Comparison of ENCODE assay signal across 8 mouse cellular contexts in genomic region chr12:86912335-86913093, GRCm38 (mm10). TPM values are rescaled to one million over a fixed set of nuclear protein-coding genes. Genes with fewer than 3 reads are reported as not detected.
A peak's percentile ranks its signal among the peaks of the same experiment; 100 is the strongest.
DNase-seq lines count a peak whose midpoint lies in the region; ATAC-seq lines count a peak whose summit lies in the region.
"Had no signal": no experiment of that assay in that cellular context is flagged by ENCODE, and none has a peak within 500 bp of the region (broad histone marks: within the 10 kb centered on the region; RNA-seq: fewer than 3 reads in every experiment).

No protein-coding gene starts in this region.

- H3K4me2 ChIP-seq in liver, embryonic 12.5 days: peak overlapping the region; percentile 14; the same call in 1 of the 2 replicates
- H3K4me2 ChIP-seq in embryonic facial prominence, embryonic 15.5 days (replicated peaks): peak overlapping the region; percentile 27; the same call in 1 of the 2 replicates
- H3K4me2 ChIP-seq in intestine, embryonic 16.5 days (ENCODE audit: low read depth, low read length): no peak overlapping the region; the same call in 1 of the 2 replicates
- H3K4me2 ChIP-seq in stomach, embryonic 14.5 days (replicated peaks; ENCODE audit: low read depth, low read length): 0 out of 2 replicates have a peak overlapping the region, but pooled peaks have one; percentile 7

- ATAC-seq in liver, embryonic 12.5 days: no peak
- no peak for ATAC-seq in embryonic facial prominence, embryonic 15.5 days (ENCODE audit: insufficient number of reproducible peaks, low FRiP score, low TSS enrichment, low read depth)
- ATAC-seq in intestine, embryonic 16.5 days: peak; percentile 16
- ATAC-seq in stomach, embryonic 14.5 days (ENCODE audit: insufficient number of reproducible peaks, insufficient read depth, low FRiP score, low read depth): no peak

- H3K27ac ChIP-seq in liver, embryonic 12.5 days: no peak overlapping the region
- H3K27ac ChIP-seq in embryonic facial prominence, embryonic 15.5 days (replicated peaks): peak overlapping the region; percentile 48; the same call in 1 of the 2 replicates
- H3K27ac ChIP-seq in intestine, embryonic 16.5 days (ENCODE audit: low read length): peak overlapping the region; percentile 14; the same call in 1 of the 2 replicates
- no peak overlapping the region; the same call in 1 of the 2 replicates for H3K27ac ChIP-seq in stomach, embryonic 14.5 days (ENCODE audit: low read length)
- H3K27ac ChIP-seq: liver, embryonic 14.5 days had no signal

- DNase-seq in liver: no peak
- no peak for DNase-seq in frontal cortex, postnatal 36 days (ENCODE audit: low spot score in 2 of 2)
- DNase-seq in frontal cortex, postnatal 14 days (ENCODE audit: low spot score in 2 of 2): no peak

- no peak overlapping the region for H3K4me3 ChIP-seq in liver, embryonic 12.5 days
- H3K4me3 ChIP-seq in embryonic facial prominence, embryonic 15.5 days (replicated peaks): no peak overlapping the region
- no peak overlapping the region; the same call in 1 of the 2 replicates for H3K4me3 ChIP-seq in intestine, embryonic 16.5 days (ENCODE audit: low read length)
- no peak overlapping the region for H3K4me3 ChIP-seq in stomach, embryonic 14.5 days (ENCODE audit: low read depth, low read length)

- WGBS in liver, embryonic 12.5 days (ENCODE audit: insufficient replicate concordance): 9% methylated on average over 22 of the region's 22 CpGs
- 10% methylated on average over 22 of the region's 22 CpGs for whole genome bisulfite sequencing in embryonic facial prominence, embryonic 15.5 days
- 7% methylated on average over 22 of the region's 22 CpGs for WGBS in intestine, embryonic 16.5 days
- WGBS in stomach, embryonic 14.5 days: 8% methylated on average over 22 of the region's 22 CpGs

- no peak overlapping the region for H3K9ac ChIP-seq in liver, embryonic 12.5 days
- no peak overlapping the region for H3K9ac ChIP-seq in embryonic facial prominence, embryonic 15.5 days
- H3K9ac ChIP-seq in intestine, embryonic 16.5 days (ENCODE audit: low read depth, low read length): no peak overlapping the region
- no peak overlapping the region for H3K9ac ChIP-seq in stomach, embryonic 14.5 days (replicated peaks; ENCODE audit: low read depth, low read length)
- H3K9ac ChIP-seq: liver, embryonic 14.5 days had no signal

- H3K36me3 ChIP-seq in liver, embryonic 12.5 days: no peaks in the 10 kb centered on the region
- no peaks in the 10 kb centered on the region for H3K36me3 ChIP-seq in embryonic facial prominence, embryonic 15.5 days
- no peaks in the 10 kb centered on the region for H3K36me3 ChIP-seq in intestine, embryonic 16.5 days (ENCODE audit: control insufficient read depth, insufficient read depth, low read length)
- no peaks in the 10 kb centered on the region for H3K36me3 ChIP-seq in stomach, embryonic 14.5 days (ENCODE audit: control insufficient read depth, insufficient read depth, low read length)

- peaks cover 45% of the 10 kb centered on the region for H3K4me1 ChIP-seq in liver, embryonic 12.5 days
- peaks cover 24% of the 10 kb centered on the region for H3K4me1 ChIP-seq in embryonic facial prominence, embryonic 15.5 days
- H3K4me1 ChIP-seq in intestine, embryonic 16.5 days (ENCODE audit: control insufficient read depth, insufficient read depth, low read length): peaks cover 16% of the 10 kb centered on the region
- H3K4me1 ChIP-seq in stomach, embryonic 14.5 days (ENCODE audit: control insufficient read depth, insufficient read depth, low read length): peaks cover 6% of the 10 kb centered on the region; the same call in 1 of the 2 replicates

- peaks cover 13% of the 10 kb centered on the region; the same call in 1 of the 2 replicates for H3K27me3 ChIP-seq in liver, embryonic 12.5 days (replicated peaks)
- H3K27me3 ChIP-seq in embryonic facial prominence, embryonic 15.5 days: no peaks in the 10 kb centered on the region
- no peaks in the 10 kb centered on the region for H3K27me3 ChIP-seq in intestine, embryonic 16.5 days (replicated peaks; ENCODE audit: control insufficient read depth, insufficient read depth, low read length)
- no peaks in the 10 kb centered on the region for H3K27me3 ChIP-seq in stomach, embryonic 14.5 days (ENCODE audit: control insufficient read depth, insufficient read depth, low read length)

- no peaks in the 10 kb centered on the region for H3K9me3 ChIP-seq in liver, embryonic 12.5 days (replicated peaks)
- H3K9me3 ChIP-seq in embryonic facial prominence, embryonic 15.5 days (replicated peaks): no peaks in the 10 kb centered on the region
- no peaks in the 10 kb centered on the region for H3K9me3 ChIP-seq in intestine, embryonic 16.5 days (ENCODE audit: control insufficient read depth, low read length)
- H3K9me3 ChIP-seq in stomach, embryonic 14.5 days (ENCODE audit: control insufficient read depth, low read depth, low read length): no peaks in the 10 kb centered on the region

RNA-seq across cellular contexts. Expression of gene Irf2bpl, which starts 27.9 kb away (rescaled TPM):
- polyA plus RNA-seq in liver, embryonic 12.5 days (2016; fragmentation: Nextera tagmentation; extraction: Ambion mirVana): 6.7 and 7.7 TPM in 2 replicates
- polyA plus RNA-seq in embryonic facial prominence, embryonic 15.5 days (2015; fragmentation: Nextera tagmentation; extraction: Ambion mirVana): 45.2 and 50.6 TPM in 2 replicates
- 8.2 and 10.9 TPM in 2 replicates for polyA plus RNA-seq in intestine, embryonic 16.5 days (2015; fragmentation: Nextera tagmentation; extraction: Ambion mirVana)
- 18.2 and 21.6 TPM in 2 replicates for polyA plus RNA-seq in stomach, embryonic 14.5 days (2014; fragmentation: Nextera tagmentation; extraction: Ambion mirVana)

RNA-seq across cellular contexts. Expression of gene Cipc, which starts 34.3 kb away (rescaled TPM):
- 18.0 and 19.2 TPM in 2 replicates for polyA plus RNA-seq in liver, embryonic 12.5 days (2016; fragmentation: Nextera tagmentation; extraction: Ambion mirVana)
- polyA plus RNA-seq in embryonic facial prominence, embryonic 15.5 days (2015; fragmentation: Nextera tagmentation; extraction: Ambion mirVana): 20.3 and 23.2 TPM in 2 replicates
- polyA plus RNA-seq in intestine, embryonic 16.5 days (2015; fragmentation: Nextera tagmentation; extraction: Ambion mirVana): 7.9 and 9.5 TPM in 2 replicates
- polyA plus RNA-seq in stomach, embryonic 14.5 days (2014; fragmentation: Nextera tagmentation; extraction: Ambion mirVana): 20.9 and 22.3 TPM in 2 replicates

Comparison
In these comparisons a context has a peak if more than half of its experiments do, and no peak if none do; other contexts are left out.
1. H3K27ac ChIP-seq: peak in embryonic facial prominence, embryonic 15.5 days (single experiment) and intestine, embryonic 16.5 days (single experiment); none in liver, embryonic 12.5 days (single experiment) and stomach, embryonic 14.5 days (single experiment).